19 mouse cellular contexts compared by ENCODE assay signal in the genomic region with DNA sequence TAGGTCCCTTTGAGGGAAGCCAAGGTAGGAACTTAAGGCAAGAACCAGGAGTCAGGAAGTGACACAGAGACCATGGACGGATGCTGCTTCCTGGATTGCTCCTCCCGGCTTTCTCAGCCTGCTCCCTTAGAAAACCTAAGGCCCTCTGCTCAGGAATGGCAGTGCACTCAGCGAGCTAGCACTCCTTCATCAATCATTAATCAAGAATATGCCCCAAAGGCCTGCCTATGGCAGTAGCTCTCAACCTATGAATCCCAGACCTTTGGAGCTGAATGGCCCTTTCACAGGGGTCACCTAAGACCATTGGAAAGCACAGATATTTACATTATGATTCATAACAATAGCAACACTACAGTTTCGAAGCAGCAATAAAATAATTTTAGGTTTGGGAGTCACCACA. TPM values are rescaled to one million over a fixed set of nuclear protein-coding genes. Genes with fewer than 3 reads are reported as not detected.
"Had no signal": no experiment of that assay in that cellular context is flagged by ENCODE, and none has a peak within 500 bp of the region (broad histone marks: within the 10 kb centered on the region; RNA-seq: fewer than 3 reads in every experiment).

No protein-coding gene starts in this region.

- H3K36me3 ChIP-seq: limb, embryonic 12.5 days; limb, embryonic 15.5 days; midbrain, embryonic 12.5 days; midbrain, embryonic 15.5 days; neural tube, embryonic 12.5 days; neural tube, embryonic 15.5 days had no signal

- H3K27me3 ChIP-seq: limb, embryonic 12.5 days; limb, embryonic 15.5 days; midbrain, embryonic 12.5 days; midbrain, embryonic 15.5 days; neural tube, embryonic 12.5 days; neural tube, embryonic 15.5 days had no signal

- H3K4me2 ChIP-seq: limb, embryonic 12.5 days; limb, embryonic 15.5 days; liver, embryonic 11.5 days; lung, embryonic 14.5 days; midbrain, embryonic 12.5 days; midbrain, embryonic 15.5 days; neural tube, embryonic 12.5 days; neural tube, embryonic 15.5 days had no signal

- H3K9ac ChIP-seq: limb, embryonic 12.5 days; limb, embryonic 15.5 days; liver, embryonic 14.5 days; liver, postnatal 0 days; lung, embryonic 14.5 days; midbrain, embryonic 12.5 days; midbrain, embryonic 15.5 days; neural tube, embryonic 12.5 days; neural tube, embryonic 15.5 days had no signal

- ATAC-seq: liver, postnatal 0 days; lung, postnatal 0 days; midbrain, embryonic 15.5 days had no signal

- DNase-seq: kidney, adult 9 months; left cerebral cortex, postnatal 4 days; liver, postnatal 0 days; lung, embryonic 14.5 days; right cerebral cortex, postnatal 25 days; thymus, adult 2 months; thymus, postnatal 14 days; thymus, postnatal 4 days had no signal

- H3K4me1 ChIP-seq: limb, embryonic 12.5 days; limb, embryonic 15.5 days; midbrain, embryonic 12.5 days; midbrain, embryonic 15.5 days; neural tube, embryonic 12.5 days; neural tube, embryonic 15.5 days had no signal

- H3K27ac ChIP-seq: kidney, postnatal 0 days; limb, embryonic 12.5 days; limb, embryonic 15.5 days; liver, embryonic 14.5 days; macrophage; midbrain, embryonic 12.5 days; midbrain, embryonic 15.5 days; neural tube, embryonic 12.5 days; neural tube, embryonic 15.5 days had no signal

- H3K4me3 ChIP-seq: limb, embryonic 12.5 days; limb, embryonic 15.5 days; midbrain, embryonic 12.5 days; midbrain, embryonic 15.5 days; neural tube, embryonic 12.5 days; neural tube, embryonic 15.5 days had no signal

- H3K9me3 ChIP-seq: limb, embryonic 12.5 days; limb, embryonic 15.5 days; midbrain, embryonic 12.5 days; midbrain, embryonic 15.5 days; neural tube, embryonic 12.5 days; neural tube, embryonic 15.5 days had no signal

RNA-seq across cellular contexts. Expression of a gene that starts 35.1 kb away (rescaled TPM):
- polyA plus RNA-seq: macrophage had no signal
